Mouse (Mus musculus): ENCODE data around the gene Insc. TPM values are rescaled to one million over a fixed set of nuclear protein-coding genes. Genes with fewer than 3 reads are reported as not detected.

Gene Insc
- polyA plus RNA-seq, 1 experiment from 2014 or later: 9.9 TPM

DNA sequence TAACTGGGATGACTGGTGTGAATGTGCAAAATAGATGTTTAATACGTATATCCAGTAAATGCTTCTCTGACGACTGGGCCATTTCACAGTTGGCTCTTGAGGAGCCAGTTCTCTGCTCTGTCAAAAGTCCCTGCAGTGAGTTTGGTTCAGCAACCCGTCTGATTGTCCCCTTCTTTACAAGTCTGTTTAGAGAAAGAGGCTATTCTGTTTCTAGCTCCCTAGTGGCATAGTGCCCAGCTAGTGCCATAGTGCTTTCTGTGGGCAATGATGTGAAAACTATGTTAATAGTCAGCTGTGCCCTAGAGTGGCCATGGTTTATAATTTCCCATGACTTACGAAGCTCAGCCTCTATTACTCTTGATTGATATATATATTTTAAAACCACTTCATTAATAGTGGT lies 143.4 kb downstream of the Insc start:
- H3K4me3 ChIP-seq: no peak overlapping the region
- no peak overlapping the region for H3K27ac ChIP-seq
- no peak overlapping the region for H3K4me2 ChIP-seq
- H3K9ac ChIP-seq: no peak overlapping the region
- H3K36me3 ChIP-seq: no peaks in the 10 kb centered on the region
- no peak for ATAC-seq (ENCODE audit: insufficient number of reproducible peaks, low FRiP score, low TSS enrichment, low read depth)
- H3K9me3 ChIP-seq: no peaks in the 10 kb centered on the region
- 0 out of 2 replicates have a peak, but pooled peaks cover 3% of the 10 kb centered on the region for H3K4me1 ChIP-seq
- 75% methylated on average over 4 of the region's 4 CpGs for WGBS
- H3K27me3 ChIP-seq: no peaks in the 10 kb centered on the region

- Histone ChIP-seq H3K9me3 (no peaks in the 10 kb centered on the region), H3K27ac (no peak overlapping the region), H3K27me3 (no peaks in the 10 kb centered on the region), H3K9ac (no peak overlapping the region), H3K4me1 (no peaks in the 10 kb centered on the region), H3K4me2 (no peak overlapping the region), H3K4me3 (no peak overlapping the region), H3K36me3 (no peaks in the 10 kb centered on the region)
- no peak for ATAC-seq (ENCODE audit: insufficient number of reproducible peaks, low FRiP score, low TSS enrichment, low read depth)
- WGBS: 84% methylated on average over 4 of the region's 4 CpGs
Observed at GRCm38 (mm10) chr7:114890215-114890614, 146.7 kb downstream of the Insc start.

- H3K4me3 ChIP-seq: no peak overlapping the region
- H3K36me3 ChIP-seq: no peaks in the 10 kb centered on the region
- no peaks in the 10 kb centered on the region for H3K9me3 ChIP-seq
- no peak for ATAC-seq (ENCODE audit: insufficient number of reproducible peaks, low FRiP score, low TSS enrichment, low read depth)
- no peaks in the 10 kb centered on the region for H3K4me1 ChIP-seq
- no peak overlapping the region for H3K9ac ChIP-seq
- H3K27me3 ChIP-seq: no peaks in the 10 kb centered on the region
- H3K4me2 ChIP-seq: no peak overlapping the region
- no peak overlapping the region for H3K27ac ChIP-seq
Observed at GRCm38 (mm10) chr7:114892618-114893257, 149.2 kb downstream of the Insc start.

DNA sequence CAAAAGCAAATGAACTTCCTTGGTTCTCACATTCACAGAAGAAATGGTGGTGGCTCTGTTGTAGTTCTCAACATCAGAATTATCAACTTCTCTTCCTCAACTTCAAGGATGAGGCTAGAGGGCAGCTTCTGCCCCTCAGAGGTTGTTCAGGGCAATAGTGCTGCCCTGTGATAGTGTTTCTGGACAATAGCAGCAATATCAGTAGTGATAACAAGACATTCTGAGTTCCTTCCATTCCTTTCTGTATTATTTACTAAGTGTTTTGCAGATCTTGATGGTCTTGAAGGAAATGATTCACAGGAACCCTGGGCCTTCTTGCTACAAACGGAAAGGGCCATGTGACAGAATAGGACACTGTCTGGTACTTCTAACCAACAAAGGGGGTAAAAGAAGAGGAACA lies 150.4 kb downstream of the Insc start:
- H3K36me3 ChIP-seq: no peaks in the 10 kb centered on the region
- no peaks in the 10 kb centered on the region for H3K4me1 ChIP-seq
- H3K27me3 ChIP-seq: no peaks in the 10 kb centered on the region
- H3K9me3 ChIP-seq: no peaks in the 10 kb centered on the region
- H3K4me2 ChIP-seq: no peak overlapping the region
- 72% methylated on average over 1 of the region's 1 CpGs for WGBS
- H3K9ac ChIP-seq: no peak overlapping the region
- no peak for ATAC-seq (ENCODE audit: insufficient number of reproducible peaks, low FRiP score, low TSS enrichment, low read depth)
- H3K27ac ChIP-seq: no peak overlapping the region
- no peak overlapping the region for H3K4me3 ChIP-seq

GRCm38 (mm10) chr7:114896966-114897697 lies 153.6 kb downstream of the Insc start:
- Histone ChIP-seq H3K4me3 (no peak overlapping the region), H3K36me3 (no peaks in the 10 kb centered on the region), H3K4me1 (no peaks in the 10 kb centered on the region), H3K27ac (no peak overlapping the region), H3K27me3 (no peaks in the 10 kb centered on the region), H3K4me2 (no peak overlapping the region), H3K9ac (no peak overlapping the region), H3K9me3 (no peaks in the 10 kb centered on the region)
- WGBS: 57% methylated on average over 15 of the region's 15 CpGs
- no peak for ATAC-seq (ENCODE audit: insufficient number of reproducible peaks, low FRiP score, low TSS enrichment, low read depth)

Other genes with a start within 250 kb of the Insc start
- gene Cyp2r1, start 180.7 kb upstream of the Insc start, polyA plus RNA-seq (2015; fragmentation: Nextera tagmentation; extraction: Ambion mirVana): 2.7 and 2.9 TPM in 2 replicates
- gene Calca, start 107.3 kb upstream of the Insc start, polyA plus RNA-seq (2015; fragmentation: Nextera tagmentation; extraction: Ambion mirVana): 9.2 and 10.1 TPM in 2 replicates
- gene Calcb, start 25.1 kb upstream of the Insc start, polyA plus RNA-seq (2015; fragmentation: Nextera tagmentation; extraction: Ambion mirVana): 0.46 and 0.50 TPM in 2 replicates

All from limb, embryonic 15.5 days (tissue).